Mouse (Mus musculus) megakaryocyte, embryonic 14.5 days (primary cell): ENCODE measurements around the gene 4931422A03Rik.
"Not testable (repeated sequence)": the region's sequence is repeated elsewhere in the genome, so short reads cannot be mapped to it uniquely, and the experiment has no call there.

Source experiments
- FLI1 ChIP-seq: IDR thresholded peaks from 2 replicates; pipeline ENCODE4 v1.6.1; 2012; ENCODE audit warnings: low read length, inconsistent platforms, mixed read lengths
- GATA1 ChIP-seq: IDR thresholded peaks from 3 replicates; pipeline ENCODE4 v1.6.1; 2012; ENCODE audit warnings: mixed read lengths, low read length, inconsistent platforms, borderline replicate concordance

- not testable (repeated sequence) for TF ChIP-seq GATA1, FLI1
These were observed 40.6 kb downstream of the 4931422A03Rik start for GRCm38 (mm10) chr2:103987595-103987994.
